Mouse (Mus musculus) kidney, embryonic 16.5 days (tissue): ENCODE measurements around the gene Ankrd31. TPM values are rescaled to one million over a fixed set of nuclear protein-coding genes. Genes with fewer than 3 reads are reported as not detected.

Experiments used
- polyA plus RNA-seq: library from polyadenylated mRNA; unstranded; fragments of >200 nt; fragmentation: Nextera tagmentation; extraction: Ambion mirVana; gene quantifications from 2 replicates; pipeline ENCODE4 v1.2.1, GENCODE M21; 2015

Ankrd31 gene
- polyA plus RNA-seq, 1 experiment from 2014 or later: not detected

Other genes with a start within 250 kb of the Ankrd31 start
- gene Polk, start 205.7 kb upstream of the Ankrd31 start, polyA plus RNA-seq: 9.2 and 10.7 TPM in 2 replicates
- gene Col4a3bp, start 205.7 kb upstream of the Ankrd31 start, polyA plus RNA-seq: 8.0 and 9.3 TPM in 2 replicates
- gene Hmgcr, start 77.3 kb upstream of the Ankrd31 start, polyA plus RNA-seq: 57.1 and 65.6 TPM in 2 replicates
- 1.7 and 1.8 TPM in 2 replicates for gene Gcnt4, start 176.4 kb downstream of the Ankrd31 start, polyA plus RNA-seq